Mouse (Mus musculus): ENCODE data around the gene Trim28. TPM values are rescaled to one million over a fixed set of nuclear protein-coding genes. Genes with fewer than 3 reads are reported as not detected.

Trim28 gene
- polyA plus RNA-seq, 1 experiment = 186 TPM

DNA sequence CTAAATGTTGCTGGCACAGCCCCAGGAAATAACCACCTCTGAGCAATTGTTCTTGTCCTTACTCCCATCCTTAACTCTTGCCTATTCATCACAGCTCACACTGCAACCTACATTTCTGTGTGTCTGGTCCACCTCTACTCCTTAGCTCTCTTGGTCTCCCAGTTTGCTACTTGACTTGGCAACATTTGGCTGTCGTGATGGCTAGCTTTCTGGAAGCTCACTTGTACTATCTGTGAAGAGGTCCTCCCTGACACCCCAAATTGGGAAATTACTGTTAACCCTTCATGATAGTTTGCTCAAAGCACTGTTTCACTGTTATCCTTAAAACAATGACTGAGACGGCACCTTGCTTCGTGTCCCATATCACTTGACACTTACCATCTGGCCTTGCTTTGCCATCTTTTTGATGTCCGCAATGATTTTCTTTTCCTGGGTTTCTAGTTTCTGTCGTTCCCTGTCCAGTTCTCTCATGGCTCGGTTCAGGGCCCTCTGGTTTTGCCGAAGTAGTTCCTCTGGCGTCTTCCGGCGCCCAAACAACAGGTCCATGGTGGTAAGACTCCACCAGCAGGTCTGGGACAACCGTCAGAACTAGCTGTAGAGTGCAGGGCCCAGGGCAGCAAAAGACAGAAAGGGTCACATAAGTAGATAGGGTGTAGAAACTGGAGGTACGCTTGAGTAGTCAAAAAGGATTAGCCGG is 34.7 kb downstream of the Trim28 start:
- no peak for TF ChIP-seq CTCF (conservative IDR thresholded peaks at IDR 0.05; ENCODE audit: insufficient read depth, insufficient read length, low read depth, low read length)
- TF ChIP-seq POLR2A (IDR thresholded peaks at IDR 0.05; ENCODE audit: low read depth, low read length) = no peak
- peak overlapping the region; percentile 90 for H3K27ac ChIP-seq (ENCODE audit: insufficient read depth, low read depth, low read length)
- peak overlapping the region; percentile 91 for H3K4me3 ChIP-seq (ENCODE audit: insufficient read depth, low read depth, low read length)
- H3K4me1 ChIP-seq (ENCODE audit: control insufficient read depth, insufficient read depth, low read length) = peaks cover 15% of the 10 kb centered on the region; the same call in 1 of the 2 replicates
- no peak for DNase-seq
- 22% methylated on average over 13 of the region's 13 CpGs for WGBS
- H3K36me3 ChIP-seq (ENCODE audit: control insufficient read depth, insufficient read depth, low read length) = no peaks in the 10 kb centered on the region; the same call in 1 of the 2 replicates
- H3K27me3 ChIP-seq (replicated peaks; ENCODE audit: control insufficient read depth, insufficient read depth, low read length) = no peaks in the 10 kb centered on the region

GRCm38 (mm10) chr7:13034148-13034977 is 35.4 kb downstream of the Trim28 start, which contains the start of gene Chmp2a:
TSS of gene Chmp2a (minus strand) at chr7:13034807.
- no peak for TF ChIP-seq CTCF (conservative IDR thresholded peaks at IDR 0.05; ENCODE audit: insufficient read depth, insufficient read length, low read depth, low read length)
- TF ChIP-seq POLR2A (IDR thresholded peaks at IDR 0.05; ENCODE audit: low read depth, low read length) = peak; percentile 82
- DNase-seq = peak; percentile 98
- H3K36me3 ChIP-seq (ENCODE audit: control insufficient read depth, insufficient read depth, low read length) = no peaks in the 10 kb centered on the region; the same call in 1 of the 2 replicates

GRCm38 (mm10) chr7:13035211-13035855 is 36.4 kb downstream of the Trim28 start:
- no peak for TF ChIP-seq POLR2A (IDR thresholded peaks at IDR 0.05; ENCODE audit: low read depth, low read length)
- TF ChIP-seq CTCF (conservative IDR thresholded peaks at IDR 0.05; ENCODE audit: insufficient read depth, insufficient read length, low read depth, low read length) = no peak
- Histone ChIP-seq H3K4me1 (ENCODE audit: control insufficient read depth, insufficient read depth, low read length) (peaks cover 20% of the 10 kb centered on the region; the same call in 1 of the 2 replicates), H3K36me3 (ENCODE audit: control insufficient read depth, insufficient read depth, low read length) (no peaks in the 10 kb centered on the region; the same call in 1 of the 2 replicates), H3K27me3 (replicated peaks; ENCODE audit: control insufficient read depth, insufficient read depth, low read length) (no peaks in the 10 kb centered on the region), H3K27ac (ENCODE audit: insufficient read depth, low read depth, low read length) (0 out of 2 replicates have a peak overlapping the region, but pooled peaks have one; percentile 40), H3K4me3 (ENCODE audit: insufficient read depth, low read depth, low read length) (0 out of 2 replicates have a peak overlapping the region, but pooled peaks have one; percentile 91)
- DNase-seq = no peak
- WGBS = 74% methylated on average over 17 of the region's 17 CpGs

More at GRCm38 (mm10) chr7:13034148-13034977, 35.4 kb downstream of the Trim28 start, which contains the start of gene Chmp2a:
- Histone ChIP-seq H3K4me3 (ENCODE audit: insufficient read depth, low read depth, low read length) (peak within 1 kb of the TSS; percentile 91), H3K4me1 (ENCODE audit: control insufficient read depth, insufficient read depth, low read length) (peaks cover 20% of the 10 kb centered on the region; the same call in 1 of the 2 replicates), H3K27me3 (replicated peaks; ENCODE audit: control insufficient read depth, insufficient read depth, low read length) (no peaks in the 10 kb centered on the region), H3K27ac (ENCODE audit: insufficient read depth, low read depth, low read length) (peak within 1 kb of the TSS; percentile 90)
- WGBS = under 1% methylated on average over 45 of the region's 45 CpGs

DNA sequence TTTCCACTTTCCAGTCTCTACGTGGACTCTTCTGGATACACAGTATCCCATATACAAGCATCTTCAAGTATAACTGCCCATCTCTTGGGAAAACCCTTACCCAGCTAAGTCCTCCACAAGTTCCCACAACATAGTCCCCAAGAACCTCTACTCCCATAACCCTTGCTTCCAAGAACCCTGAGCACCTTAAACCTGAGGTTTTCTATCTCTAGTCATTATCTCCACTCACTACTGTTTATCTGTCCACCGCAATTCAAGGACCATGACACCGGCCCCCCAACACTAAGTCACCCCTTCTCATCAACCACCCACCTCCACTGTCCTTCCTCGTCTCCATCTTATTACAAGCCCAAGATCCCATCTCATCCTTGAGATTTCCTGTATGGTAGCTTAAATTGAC is 37.9 kb downstream of the Trim28 start:
- H3K27me3 ChIP-seq (replicated peaks; ENCODE audit: control insufficient read depth, insufficient read depth, low read length) = no peaks in the 10 kb centered on the region
- H3K4me3 ChIP-seq (ENCODE audit: insufficient read depth, low read depth, low read length) = peak overlapping the region; percentile 86
- TF ChIP-seq POLR2A (IDR thresholded peaks at IDR 0.05; ENCODE audit: low read depth, low read length) (no peak), CTCF (conservative IDR thresholded peaks at IDR 0.05; ENCODE audit: insufficient read depth, insufficient read length, low read depth, low read length) (no peak)
- WGBS = 25% methylated on average over 4 of the region's 4 CpGs
- H3K36me3 ChIP-seq (ENCODE audit: control insufficient read depth, insufficient read depth, low read length) = no peaks in the 10 kb centered on the region; the same call in 1 of the 2 replicates
- peaks cover 20% of the 10 kb centered on the region; the same call in 1 of the 2 replicates for H3K4me1 ChIP-seq (ENCODE audit: control insufficient read depth, insufficient read depth, low read length)
- DNase-seq = no peak
- peak overlapping the region; percentile 92 for H3K27ac ChIP-seq (ENCODE audit: insufficient read depth, low read depth, low read length)

DNA sequence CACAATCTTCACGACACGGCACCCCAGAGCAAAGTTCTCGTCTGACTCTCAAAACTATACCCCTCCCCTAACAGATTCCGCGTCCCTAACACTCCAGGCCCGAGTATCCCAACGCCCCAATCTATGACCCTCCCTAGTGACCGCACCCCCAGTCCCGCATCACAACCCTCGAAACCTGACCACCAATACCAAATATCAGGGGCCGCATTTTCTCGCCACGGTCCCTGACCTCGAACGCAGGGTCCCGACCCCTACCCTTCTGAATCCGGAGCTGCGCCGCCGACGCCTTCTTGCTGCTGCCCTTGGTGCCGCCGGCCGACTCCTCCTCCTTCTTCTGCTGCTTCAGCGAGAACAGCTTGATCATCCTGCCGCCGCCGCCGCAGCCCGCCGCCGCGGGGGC is 38.5 kb downstream of the Trim28 start:
- no peak for DNase-seq
- WGBS = under 1% methylated on average over 29 of the region's 33 CpGs
- no peaks in the 10 kb centered on the region for H3K27me3 ChIP-seq (replicated peaks; ENCODE audit: control insufficient read depth, insufficient read depth, low read length)
- H3K36me3 ChIP-seq (ENCODE audit: control insufficient read depth, insufficient read depth, low read length) = no peaks in the 10 kb centered on the region
- peaks cover 20% of the 10 kb centered on the region; the same call in 1 of the 2 replicates for H3K4me1 ChIP-seq (ENCODE audit: control insufficient read depth, insufficient read depth, low read length)
- peak overlapping the region; percentile 92 for H3K27ac ChIP-seq (ENCODE audit: insufficient read depth, low read depth, low read length)
- TF ChIP-seq POLR2A (IDR thresholded peaks at IDR 0.05; ENCODE audit: low read depth, low read length) (no peak), CTCF (conservative IDR thresholded peaks at IDR 0.05; ENCODE audit: insufficient read depth, insufficient read length, low read depth, low read length) (no peak)
- H3K4me3 ChIP-seq (ENCODE audit: insufficient read depth, low read depth, low read length) = peak overlapping the region; percentile 86

- WGBS = under 1% methylated on average over 65 of the region's 65 CpGs
- peak; percentile 99 for DNase-seq
Measured at GRCm38 (mm10) chr7:13037901-13038555, 39.1 kb downstream of the Trim28 start, which contains the start of gene Ube2m. TSS of gene Ube2m (minus strand) at chr7:13038275.

More at GRCm38 (mm10) chr7:13037901-13038555, 39.1 kb downstream of the Trim28 start, which contains the start of gene Ube2m:
- peak within 1 kb of the TSS; percentile 99 for H3K27ac ChIP-seq (ENCODE audit: insufficient read depth, low read depth, low read length)
- H3K4me3 ChIP-seq (ENCODE audit: insufficient read depth, low read depth, low read length) = peak within 1 kb of the TSS; percentile 86
- no peak for TF ChIP-seq CTCF (conservative IDR thresholded peaks at IDR 0.05; ENCODE audit: insufficient read depth, insufficient read length, low read depth, low read length)
- peak; percentile 77 for TF ChIP-seq POLR2A (IDR thresholded peaks at IDR 0.05; ENCODE audit: low read depth, low read length)
- H3K27me3 ChIP-seq (replicated peaks; ENCODE audit: control insufficient read depth, insufficient read depth, low read length) = no peaks in the 10 kb centered on the region
- H3K36me3 ChIP-seq (ENCODE audit: control insufficient read depth, insufficient read depth, low read length) = no peaks in the 10 kb centered on the region
- H3K4me1 ChIP-seq (ENCODE audit: control insufficient read depth, insufficient read depth, low read length) = peaks cover 20% of the 10 kb centered on the region; the same call in 1 of the 2 replicates

Measured in kidney, adult 2 months (tissue).